In the genomic region with DNA sequence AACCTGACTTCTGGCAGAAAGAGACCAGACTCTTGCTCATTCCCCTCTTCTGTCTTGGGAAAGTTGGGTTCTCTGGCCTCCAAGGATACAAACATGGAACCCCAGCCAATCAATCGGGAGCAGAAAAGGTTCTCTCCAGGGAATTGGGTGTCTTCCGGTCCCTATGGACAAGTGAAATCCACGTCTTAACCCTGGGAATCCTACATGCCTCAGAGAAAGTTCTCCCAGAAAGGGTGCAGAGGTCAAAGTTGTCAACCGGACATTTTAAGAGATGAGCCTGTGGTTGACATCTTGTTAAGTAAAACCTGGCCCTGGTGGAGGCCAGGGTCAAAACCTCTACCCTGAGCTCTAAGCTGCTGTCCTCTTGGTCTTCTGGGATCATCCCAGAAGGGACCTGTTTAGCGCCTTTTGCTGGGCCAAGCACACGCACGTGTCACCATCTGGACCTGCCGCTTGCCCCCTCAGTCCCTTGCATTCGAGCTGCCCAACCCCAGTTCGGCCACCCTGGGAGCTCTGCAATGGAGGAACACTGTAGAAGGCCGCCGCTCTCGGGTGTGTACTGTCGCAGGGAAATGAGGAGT, we compare ENCODE assay signal across 8 mouse cellular contexts. TPM values are rescaled to one million over a fixed set of nuclear protein-coding genes. Genes with fewer than 3 reads are reported as not detected.
DNase-seq lines count a peak whose midpoint lies in the region; ATAC-seq and TF ChIP-seq lines count a peak whose summit lies in the region.

No protein-coding gene starts in this region.

- H3K4me2 ChIP-seq in forebrain, embryonic 11.5 days (ENCODE audit: low read depth, low read length, severe bottlenecking) = peak overlapping the region; percentile 99
- H3K4me2 ChIP-seq in liver, embryonic 11.5 days = peak overlapping the region; percentile 97
- H3K4me2 ChIP-seq in stomach, embryonic 14.5 days (replicated peaks; ENCODE audit: low read depth, low read length) = peak overlapping the region; percentile 99

- H3K36me3 ChIP-seq in forebrain, embryonic 11.5 days (ENCODE audit: control insufficient read depth, insufficient read depth, low read length) = no peaks in the 10 kb centered on the region
- H3K36me3 ChIP-seq in liver, embryonic 11.5 days (ENCODE audit: control insufficient read depth, insufficient read depth, low read length) = no peaks in the 10 kb centered on the region
- H3K36me3 ChIP-seq in stomach, embryonic 14.5 days (ENCODE audit: control insufficient read depth, insufficient read depth, low read length) = no peaks in the 10 kb centered on the region

- H3K4me3 ChIP-seq in layer of hippocampus, adult 2 months = peak overlapping the region; percentile 71
- peak overlapping the region; percentile 69 for H3K4me3 ChIP-seq in forebrain, embryonic 11.5 days (ENCODE audit: low read depth, low read length)
- peak overlapping the region; percentile 66 for H3K4me3 ChIP-seq in liver, embryonic 11.5 days (ENCODE audit: low read depth, low read length)
- H3K4me3 ChIP-seq in stomach, embryonic 14.5 days (ENCODE audit: low read depth, low read length) = peak overlapping the region; percentile 58

- no peaks in the 10 kb centered on the region for H3K9me3 ChIP-seq in forebrain, embryonic 11.5 days (ENCODE audit: control insufficient read depth, low read length)
- no peaks in the 10 kb centered on the region for H3K9me3 ChIP-seq in liver, embryonic 11.5 days (ENCODE audit: control insufficient read depth, low read length)
- H3K9me3 ChIP-seq in stomach, embryonic 14.5 days (ENCODE audit: control insufficient read depth, low read depth, low read length) = no peaks in the 10 kb centered on the region

- no peak overlapping the region for H3K27ac ChIP-seq in layer of hippocampus, adult 2 months
- no peak overlapping the region for H3K27ac ChIP-seq in forebrain, embryonic 11.5 days (ENCODE audit: low read depth, low read length)
- no peak overlapping the region for H3K27ac ChIP-seq in liver, embryonic 11.5 days (ENCODE audit: low read depth, low read length)
- H3K27ac ChIP-seq in stomach, embryonic 14.5 days (ENCODE audit: low read length) = no peak overlapping the region

- no peak for TF ChIP-seq CTCF in layer of hippocampus, adult 2 months (conservative IDR thresholded peaks at IDR 0.05)

- peak overlapping the region; percentile 69 for H3K9ac ChIP-seq in forebrain, embryonic 11.5 days (ENCODE audit: low read length)
- no peak overlapping the region for H3K9ac ChIP-seq in liver, embryonic 11.5 days (ENCODE audit: low read depth, low read length)
- H3K9ac ChIP-seq in stomach, embryonic 14.5 days (replicated peaks; ENCODE audit: low read depth, low read length) = no peak overlapping the region

- DNase-seq in layer of hippocampus, adult 2 months (ENCODE audit: low spot score in 2 of 2) = no peak
- no peak for DNase-seq in layer of hippocampus, postnatal 36 days
- no peak for DNase-seq in forebrain, embryonic 11.5 days (ENCODE audit: low spot score)
- no peak for DNase-seq in liver, embryonic 11.5 days (ENCODE audit: low spot score)
- no peak for DNase-seq in urinary bladder, postnatal 14 days (ENCODE audit: low spot score)
- DNase-seq in right cerebral cortex, postnatal 10 days (ENCODE audit: low spot score in 2 of 2) = no peak

- peaks cover 8% of the 10 kb centered on the region for H3K4me1 ChIP-seq in forebrain, embryonic 11.5 days (replicated peaks; ENCODE audit: control insufficient read depth, insufficient read depth, low read length)
- H3K4me1 ChIP-seq in liver, embryonic 11.5 days (replicated peaks; ENCODE audit: control insufficient read depth, insufficient read depth, low read length) = no peaks in the 10 kb centered on the region
- H3K4me1 ChIP-seq in stomach, embryonic 14.5 days (ENCODE audit: control insufficient read depth, insufficient read depth, low read length) = peaks cover 9% of the 10 kb centered on the region; the same call in 1 of the 2 replicates

- WGBS in forebrain, embryonic 11.5 days = 13% methylated on average over 14 of the region's 14 CpGs
- 13% methylated on average over 14 of the region's 14 CpGs for WGBS in liver, embryonic 11.5 days
- 13% methylated on average over 14 of the region's 14 CpGs for WGBS in stomach, embryonic 14.5 days

- 0 out of 2 replicates have a peak, but pooled peaks have one; percentile 5 for ATAC-seq in forebrain, embryonic 11.5 days (replicated peaks; ENCODE audit: low FRiP score)
- ATAC-seq in liver, embryonic 11.5 days (replicated peaks; ENCODE audit: low FRiP score) = peak; percentile 28; the same call in 1 of the 2 replicates
- 0 out of 2 replicates have a peak, but pooled peaks have one; percentile 34 for ATAC-seq in stomach, embryonic 14.5 days (ENCODE audit: insufficient number of reproducible peaks, insufficient read depth, low FRiP score, low read depth)
- ATAC-seq in activated CD4-positive, CD25-positive, alpha-beta regulatory T cell, adult 4 months = no peak

- peaks cover 21% of the 10 kb centered on the region for H3K27me3 ChIP-seq in forebrain, embryonic 11.5 days (ENCODE audit: control insufficient read depth, insufficient read depth, low read length)
- peaks cover 54% of the 10 kb centered on the region for H3K27me3 ChIP-seq in liver, embryonic 11.5 days (replicated peaks; ENCODE audit: control insufficient read depth, insufficient read depth, low read length)
- H3K27me3 ChIP-seq in stomach, embryonic 14.5 days (ENCODE audit: control insufficient read depth, insufficient read depth, low read length) = peaks cover 29% of the 10 kb centered on the region

RNA-seq across cellular contexts. Expression of a gene that starts 1.9 kb away (rescaled TPM):
- 10 to 100 TPM; 69.2 to 73.0 TPM for total RNA-seq in layer of hippocampus, adult 2 months (2021)
- 10 to 100 TPM; 70.6 to 73.3 TPM for total RNA-seq in layer of hippocampus, postnatal 36 days (2021)
- polyA plus RNA-seq in forebrain, embryonic 11.5 days (2014; fragmentation: Nextera tagmentation; extraction: Ambion mirVana) = 31.8 and 33.6 TPM in 2 replicates
- 3.9 and 4.0 TPM in 2 replicates for polyA plus RNA-seq in liver, embryonic 11.5 days (2014; fragmentation: Nextera tagmentation; extraction: Ambion mirVana)
- polyA plus RNA-seq in stomach, embryonic 14.5 days (2014; fragmentation: Nextera tagmentation; extraction: Ambion mirVana) = 10.1 TPM in 2 replicates
- 10 to 100 TPM; 41.0 to 63.4 TPM for polyA plus RNA-seq in activated CD4-positive, CD25-positive, alpha-beta regulatory T cell, adult 4 months (2017; shearing (Covaris generic))
